Mouse (Mus musculus): ENCODE measurements at regions not wholly inside any gene's neighbourhood (a gene's known extent, or its start where the extent isn't known, plus 50 kb on each side); places are given as distances from the start of the nearest gene placed in this dataset.

- Histone ChIP-seq H3K4me3 (ENCODE audit: low read length) (no peak overlapping the region), H3K27me3 (ENCODE audit: control insufficient read depth, insufficient read depth, low read length) (no peaks in the 10 kb centered on the region), H3K4me2 (replicated peaks; ENCODE audit: low read depth, low read length) (no peak overlapping the region), H3K27ac (ENCODE audit: low read depth, low read length) (no peak overlapping the region), H3K4me1 (ENCODE audit: control insufficient read depth, insufficient read depth, low read length) (no peaks in the 10 kb centered on the region), H3K36me3 (ENCODE audit: control insufficient read depth, insufficient read depth, low read length) (no peaks in the 10 kb centered on the region), H3K9me3 (ENCODE audit: control insufficient read depth, low read length) (no peaks in the 10 kb centered on the region), H3K9ac (ENCODE audit: low read depth, low read length) (no peak overlapping the region)
- no peak for ATAC-seq (ENCODE audit: low FRiP score, low TSS enrichment)
- WGBS, result 55% methylated on average over 4 of the region's 4 CpGs
Observed at GRCm38 (mm10) chr11:35065959-35066414, 55.0 kb upstream of the Slit3 start.

GRCm38 (mm10) chr11:35057791-35058190 lies 63.2 kb upstream of the Slit3 start:
- H3K4me2 ChIP-seq (replicated peaks; ENCODE audit: low read depth, low read length), result no peak overlapping the region
- no peak overlapping the region for H3K27ac ChIP-seq (ENCODE audit: low read depth, low read length)
- 80% methylated on average over 6 of the region's 6 CpGs for WGBS
- 0 out of 2 replicates have a peak, but pooled peaks cover 2% of the 10 kb centered on the region for H3K4me1 ChIP-seq (ENCODE audit: control insufficient read depth, insufficient read depth, low read length)
- H3K9me3 ChIP-seq (ENCODE audit: control insufficient read depth, low read length), result peaks cover 2% of the 10 kb centered on the region; the same call in 1 of the 2 replicates
- no peak overlapping the region for H3K4me3 ChIP-seq (ENCODE audit: low read length)
- no peaks in the 10 kb centered on the region for H3K27me3 ChIP-seq (ENCODE audit: control insufficient read depth, insufficient read depth, low read length)
- H3K9ac ChIP-seq (ENCODE audit: low read depth, low read length), result no peak overlapping the region
- no peak for ATAC-seq (ENCODE audit: low FRiP score, low TSS enrichment)
- H3K36me3 ChIP-seq (ENCODE audit: control insufficient read depth, insufficient read depth, low read length), result no peaks in the 10 kb centered on the region

- H3K27me3 ChIP-seq (ENCODE audit: control insufficient read depth, insufficient read depth, low read length), result no peaks in the 10 kb centered on the region
- H3K4me1 ChIP-seq (ENCODE audit: control insufficient read depth, insufficient read depth, low read length), result 0 out of 2 replicates have a peak, but pooled peaks cover 2% of the 10 kb centered on the region
- no peak overlapping the region for H3K4me2 ChIP-seq (replicated peaks; ENCODE audit: low read depth, low read length)
- H3K27ac ChIP-seq (ENCODE audit: low read depth, low read length), result no peak overlapping the region
- H3K36me3 ChIP-seq (ENCODE audit: control insufficient read depth, insufficient read depth, low read length), result no peaks in the 10 kb centered on the region
- H3K9ac ChIP-seq (ENCODE audit: low read depth, low read length), result no peak overlapping the region
- H3K9me3 ChIP-seq (ENCODE audit: control insufficient read depth, low read length), result peaks cover 2% of the 10 kb centered on the region; the same call in 1 of the 2 replicates
- ATAC-seq (ENCODE audit: low FRiP score, low TSS enrichment), result no peak
- 86% methylated on average over 7 of the region's 7 CpGs for WGBS
- H3K4me3 ChIP-seq (ENCODE audit: low read length), result no peak overlapping the region
Observed at GRCm38 (mm10) chr11:35055496-35056125, 65.4 kb upstream of the Slit3 start.

GRCm38 (mm10) chr11:35053613-35053950 lies 67.4 kb upstream of the Slit3 start:
- no peaks in the 10 kb centered on the region for H3K27me3 ChIP-seq (ENCODE audit: control insufficient read depth, insufficient read depth, low read length)
- no peak overlapping the region for H3K4me2 ChIP-seq (replicated peaks; ENCODE audit: low read depth, low read length)
- no peak overlapping the region for H3K4me3 ChIP-seq (ENCODE audit: low read length)
- H3K9ac ChIP-seq (ENCODE audit: low read depth, low read length), result no peak overlapping the region
- no peaks in the 10 kb centered on the region for H3K36me3 ChIP-seq (ENCODE audit: control insufficient read depth, insufficient read depth, low read length)
- WGBS, result 53% methylated on average over 2 of the region's 2 CpGs
- H3K4me1 ChIP-seq (ENCODE audit: control insufficient read depth, insufficient read depth, low read length), result 0 out of 2 replicates have a peak, but pooled peaks cover 2% of the 10 kb centered on the region
- ATAC-seq (ENCODE audit: low FRiP score, low TSS enrichment), result no peak
- no peak overlapping the region for H3K27ac ChIP-seq (ENCODE audit: low read depth, low read length)
- no peaks in the 10 kb centered on the region for H3K9me3 ChIP-seq (ENCODE audit: control insufficient read depth, low read length)

GRCm38 (mm10) chr11:35052856-35053612 lies 68.0 kb upstream of the Slit3 start:
- H3K4me2 ChIP-seq (replicated peaks; ENCODE audit: low read depth, low read length), result no peak overlapping the region
- H3K4me3 ChIP-seq (ENCODE audit: low read length), result no peak overlapping the region
- H3K4me1 ChIP-seq (ENCODE audit: control insufficient read depth, insufficient read depth, low read length), result 0 out of 2 replicates have a peak, but pooled peaks cover 2% of the 10 kb centered on the region
- ATAC-seq (ENCODE audit: low FRiP score, low TSS enrichment), result no peak
- H3K36me3 ChIP-seq (ENCODE audit: control insufficient read depth, insufficient read depth, low read length), result no peaks in the 10 kb centered on the region
- H3K9me3 ChIP-seq (ENCODE audit: control insufficient read depth, low read length), result no peaks in the 10 kb centered on the region
- whole genome bisulfite sequencing, result 75% methylated on average over 4 of the region's 4 CpGs
- no peak overlapping the region for H3K27ac ChIP-seq (ENCODE audit: low read depth, low read length)
- H3K27me3 ChIP-seq (ENCODE audit: control insufficient read depth, insufficient read depth, low read length), result no peaks in the 10 kb centered on the region
- H3K9ac ChIP-seq (ENCODE audit: low read depth, low read length), result no peak overlapping the region

- no peak overlapping the region for H3K27ac ChIP-seq (ENCODE audit: low read depth, low read length)
- no peaks in the 10 kb centered on the region for H3K9me3 ChIP-seq (ENCODE audit: control insufficient read depth, low read length)
- 0 out of 2 replicates have a peak, but pooled peaks cover 2% of the 10 kb centered on the region for H3K4me1 ChIP-seq (ENCODE audit: control insufficient read depth, insufficient read depth, low read length)
- WGBS, result 61% methylated on average over 8 of the region's 8 CpGs
- H3K27me3 ChIP-seq (ENCODE audit: control insufficient read depth, insufficient read depth, low read length), result no peaks in the 10 kb centered on the region
- no peaks in the 10 kb centered on the region for H3K36me3 ChIP-seq (ENCODE audit: control insufficient read depth, insufficient read depth, low read length)
- no peak overlapping the region for H3K4me3 ChIP-seq (ENCODE audit: low read length)
- no peak overlapping the region for H3K4me2 ChIP-seq (replicated peaks; ENCODE audit: low read depth, low read length)
- H3K9ac ChIP-seq (ENCODE audit: low read depth, low read length), result no peak overlapping the region
- no peak for ATAC-seq (ENCODE audit: low FRiP score, low TSS enrichment)
Observed at GRCm38 (mm10) chr11:35049663-35050215, 71.3 kb upstream of the Slit3 start.

- Histone ChIP-seq H3K4me2 (replicated peaks; ENCODE audit: low read depth, low read length) (no peak overlapping the region), H3K9ac (ENCODE audit: low read depth, low read length) (no peak overlapping the region), H3K4me3 (ENCODE audit: low read length) (no peak overlapping the region), H3K4me1 (ENCODE audit: control insufficient read depth, insufficient read depth, low read length) (no peaks in the 10 kb centered on the region), H3K36me3 (ENCODE audit: control insufficient read depth, insufficient read depth, low read length) (no peaks in the 10 kb centered on the region), H3K27me3 (ENCODE audit: control insufficient read depth, insufficient read depth, low read length) (no peaks in the 10 kb centered on the region), H3K9me3 (ENCODE audit: control insufficient read depth, low read length) (no peaks in the 10 kb centered on the region), H3K27ac (ENCODE audit: low read depth, low read length) (no peak overlapping the region)
- no peak for ATAC-seq (ENCODE audit: low FRiP score, low TSS enrichment)
- 75% methylated on average over 1 of the region's 1 CpGs for WGBS
Observed at GRCm38 (mm10) chr11:35044659-35045058, 76.4 kb upstream of the Slit3 start.

GRCm38 (mm10) chr11:35024448-35024847 lies 96.6 kb upstream of the Slit3 start:
- Histone ChIP-seq H3K9ac (ENCODE audit: low read depth, low read length) (no peak overlapping the region), H3K4me3 (ENCODE audit: low read length) (no peak overlapping the region), H3K9me3 (ENCODE audit: control insufficient read depth, low read length) (0 out of 2 replicates have a peak, but pooled peaks cover 3% of the 10 kb centered on the region), H3K27ac (ENCODE audit: low read depth, low read length) (no peak overlapping the region), H3K27me3 (ENCODE audit: control insufficient read depth, insufficient read depth, low read length) (no peaks in the 10 kb centered on the region), H3K4me2 (replicated peaks; ENCODE audit: low read depth, low read length) (0 out of 2 replicates have a peak overlapping the region, but pooled peaks have one; percentile 2), H3K36me3 (ENCODE audit: control insufficient read depth, insufficient read depth, low read length) (no peaks in the 10 kb centered on the region), H3K4me1 (ENCODE audit: control insufficient read depth, insufficient read depth, low read length) (no peaks in the 10 kb centered on the region; the same call in 1 of the 2 replicates)
- WGBS, result 10% methylated on average over 8 of the region's 8 CpGs
- no peak for ATAC-seq (ENCODE audit: low FRiP score, low TSS enrichment)

- 84% methylated on average over 4 of the region's 4 CpGs for WGBS
- H3K9ac ChIP-seq (ENCODE audit: low read depth, low read length), result no peak overlapping the region
- H3K4me3 ChIP-seq (ENCODE audit: low read length), result no peak overlapping the region
- no peaks in the 10 kb centered on the region for H3K27me3 ChIP-seq (ENCODE audit: control insufficient read depth, insufficient read depth, low read length)
- H3K27ac ChIP-seq (ENCODE audit: low read depth, low read length), result no peak overlapping the region
- H3K36me3 ChIP-seq (ENCODE audit: control insufficient read depth, insufficient read depth, low read length), result no peaks in the 10 kb centered on the region
- no peak for ATAC-seq (ENCODE audit: low FRiP score, low TSS enrichment)
- H3K4me2 ChIP-seq (replicated peaks; ENCODE audit: low read depth, low read length), result no peak overlapping the region
- 0 out of 2 replicates have a peak, but pooled peaks cover 3% of the 10 kb centered on the region for H3K9me3 ChIP-seq (ENCODE audit: control insufficient read depth, low read length)
- H3K4me1 ChIP-seq (ENCODE audit: control insufficient read depth, insufficient read depth, low read length), result no peaks in the 10 kb centered on the region; the same call in 1 of the 2 replicates
Observed at GRCm38 (mm10) chr11:35023813-35024212, 97.2 kb upstream of the Slit3 start.
